Mouse (Mus musculus) brown adipose tissue, adult 24 weeks (tissue): ENCODE results near the gene Cnp. TPM values are rescaled to one million over a fixed set of nuclear protein-coding genes. Genes with fewer than 3 reads are reported as not detected.
"Not testable (repeated sequence)": the region's sequence is repeated elsewhere in the genome, so short reads cannot be mapped to it uniquely, and the experiment has no call there.

ENCODE experiments used
- H3K27ac ChIP-seq: fragments of 200-500 bp; replicated peaks from 2 replicates; pipeline ENCODE4 v1.5.1; 2012; ENCODE audit warnings: low read depth, mild to moderate bottlenecking, low read length
- H3K4me1 ChIP-seq: fragments of 200-500 bp; 2 replicates; pipeline ENCODE4 v1.6.1; 2012; ENCODE audit warnings: low read length, mixed read lengths; ENCODE audit not compliant: control insufficient read depth, insufficient read depth, insufficient read length
- H3K4me3 ChIP-seq: fragments of 200-500 bp; 2 replicates; pipeline ENCODE4 v1.5.1; 2012; ENCODE audit warnings: low read depth, mild to moderate bottlenecking, low read length, moderate library complexity; ENCODE audit not compliant: insufficient read depth
- polyA plus RNA-seq: library from polyadenylated mRNA; stranded (reverse); fragments of >200 nt; gene quantifications from 2 replicates; pipeline ENCODE4 v1.2.4, GENCODE M21; 2012; ENCODE audit not compliant: missing spikeins, insufficient read depth, insufficient read length

Cnp gene
- 7.7 and 8.4 TPM in 2 replicates for polyA plus RNA-seq

- H3K4me1 ChIP-seq, result no peaks in the 10 kb centered on the region; the same call in 1 of the 2 replicates
- H3K27ac ChIP-seq, result peak within 1 kb of the TSS; percentile 77
- peak within 1 kb of the TSS; percentile 96 for H3K4me3 ChIP-seq
These were observed at the start of gene Cnp for GRCm38 (mm10) chr11:100574708-100575483. Gene Cnp (plus strand): TSS chr11:100574904.

- Histone ChIP-seq H3K4me3 (peak overlapping the region; percentile 84), H3K4me1 (peaks cover 18% of the 10 kb centered on the region), H3K27ac (peak overlapping the region; percentile 20; the same call in 1 of the 2 replicates)
These were observed 49.6 kb upstream of the Cnp start for GRCm38 (mm10) chr11:100524987-100525630.

GRCm38 (mm10) chr11:100526052-100526816 is 48.5 kb upstream of the Cnp start:
- Histone ChIP-seq H3K4me3 (peak overlapping the region; percentile 84), H3K4me1 (peaks cover 18% of the 10 kb centered on the region), H3K27ac (no peak overlapping the region)

GRCm38 (mm10) chr11:100527066-100527457 is 47.6 kb upstream of the Cnp start:
- peak overlapping the region; percentile 84 for H3K4me3 ChIP-seq
- H3K27ac ChIP-seq, result peak overlapping the region; percentile 41
- H3K4me1 ChIP-seq, result peaks cover 18% of the 10 kb centered on the region

- Histone ChIP-seq H3K27ac (peak within 1 kb of the TSS; percentile 41), H3K4me1 (peaks cover 18% of the 10 kb centered on the region), H3K4me3 (peak within 1 kb of the TSS; percentile 84)
These were observed 47.0 kb upstream of the Cnp start, which contains the start of gene Acly for GRCm38 (mm10) chr11:100527458-100528374. Gene Acly (minus strand): TSS chr11:100528000.

- H3K27ac ChIP-seq, result peak overlapping the region; percentile 39; the same call in 1 of the 2 replicates
- H3K4me3 ChIP-seq, result peak overlapping the region; percentile 69
- peaks cover 13% of the 10 kb centered on the region for H3K4me1 ChIP-seq
These were observed 46.1 kb upstream of the Cnp start for GRCm38 (mm10) chr11:100528375-100529165.

- Histone ChIP-seq H3K27ac (no peak overlapping the region), H3K4me1 (no peaks in the 10 kb centered on the region), H3K4me3 (no peak overlapping the region)
These were observed 40.8 kb upstream of the Cnp start for GRCm38 (mm10) chr11:100533871-100534270.

- not testable (repeated sequence) for H3K4me3 ChIP-seq, H3K27ac ChIP-seq, H3K4me1 ChIP-seq
These were observed 40.3 kb upstream of the Cnp start for GRCm38 (mm10) chr11:100534411-100534810.

GRCm38 (mm10) chr11:100534821-100535220 is 39.9 kb upstream of the Cnp start:
- not testable (repeated sequence) for H3K4me3 ChIP-seq, H3K27ac ChIP-seq

GRCm38 (mm10) chr11:100535996-100536395 is 38.7 kb upstream of the Cnp start:
- Histone ChIP-seq H3K27ac (no peak overlapping the region), H3K4me3 (no peak overlapping the region), H3K4me1 (no peaks in the 10 kb centered on the region)

More at GRCm38 (mm10) chr11:100534821-100535220, 39.9 kb upstream of the Cnp start:
- H3K4me1 ChIP-seq, result not testable (repeated sequence)

- Histone ChIP-seq H3K4me3 (no peak overlapping the region), H3K27ac (no peak overlapping the region)
These were observed 38.2 kb upstream of the Cnp start for GRCm38 (mm10) chr11:100536466-100536865.

GRCm38 (mm10) chr11:100540966-100541365 is 33.7 kb upstream of the Cnp start:
- no peak overlapping the region for H3K27ac ChIP-seq
- H3K4me3 ChIP-seq, result no peak overlapping the region
- H3K4me1 ChIP-seq, result peaks cover 5% of the 10 kb centered on the region

More at GRCm38 (mm10) chr11:100536466-100536865, 38.2 kb upstream of the Cnp start:
- no peaks in the 10 kb centered on the region for H3K4me1 ChIP-seq

- no peak overlapping the region for H3K27ac ChIP-seq
- no peak overlapping the region for H3K4me3 ChIP-seq
These were observed 33.1 kb upstream of the Cnp start for GRCm38 (mm10) chr11:100541577-100541976.

More at GRCm38 (mm10) chr11:100541577-100541976, 33.1 kb upstream of the Cnp start:
- peaks cover 8% of the 10 kb centered on the region for H3K4me1 ChIP-seq
